Mouse (Mus musculus): Measurements from ENCODE around the gene Gpr161.
"Not testable (repeated sequence)": the region's sequence is repeated elsewhere in the genome, so short reads cannot be mapped to it uniquely, and the experiment has no call there.

Gpr161 gene

GRCm38 (mm10) chr1:165316361-165316760 lies 20.8 kb downstream of the Gpr161 start:
- DNase-seq (ENCODE audit: low spot score) = no peak

DNA sequence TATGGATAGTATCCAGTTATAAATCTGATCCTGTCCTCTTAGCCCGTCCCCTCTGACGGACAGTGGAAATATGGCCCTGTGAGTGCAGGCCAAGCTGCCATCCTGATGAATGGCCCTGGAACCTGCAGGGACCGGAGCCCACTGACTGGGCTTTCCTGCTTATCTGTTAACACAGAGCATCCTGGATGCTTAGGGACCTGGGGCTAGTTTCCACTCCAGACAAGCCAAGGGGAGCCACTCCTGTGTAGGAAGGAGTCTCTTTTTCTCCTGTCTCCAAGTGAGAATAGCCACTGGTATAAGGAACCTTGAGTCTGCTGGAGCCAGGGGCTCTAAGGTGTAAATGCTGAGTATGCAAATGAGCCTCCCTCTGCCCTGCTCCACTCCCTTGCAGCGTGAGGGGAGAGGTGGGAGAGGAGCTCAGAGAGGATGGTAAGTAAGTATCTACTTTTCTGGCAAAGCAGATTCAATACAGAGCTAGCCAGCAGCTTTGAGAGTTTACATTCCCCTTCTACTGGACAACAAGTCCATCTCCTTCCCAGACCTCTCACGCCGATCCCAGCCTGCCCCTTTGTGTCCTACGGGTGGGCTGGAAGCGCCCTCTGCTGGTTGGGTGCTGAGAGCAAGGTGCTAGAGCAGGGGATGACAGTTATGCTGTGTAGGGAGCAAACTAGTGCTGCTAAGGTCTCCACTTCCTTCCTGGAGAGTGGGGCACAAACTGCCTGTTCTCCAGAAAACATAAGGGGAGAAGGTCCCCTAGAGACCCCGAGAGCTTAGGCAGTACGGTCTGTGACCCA lies 24.7 kb downstream of the Gpr161 start:
- DNase-seq (ENCODE audit: low spot score) = peak; percentile 84

GRCm38 (mm10) chr1:165321393-165321861 lies 25.8 kb downstream of the Gpr161 start:
- DNase-seq (ENCODE audit: low spot score) = no peak

DNA sequence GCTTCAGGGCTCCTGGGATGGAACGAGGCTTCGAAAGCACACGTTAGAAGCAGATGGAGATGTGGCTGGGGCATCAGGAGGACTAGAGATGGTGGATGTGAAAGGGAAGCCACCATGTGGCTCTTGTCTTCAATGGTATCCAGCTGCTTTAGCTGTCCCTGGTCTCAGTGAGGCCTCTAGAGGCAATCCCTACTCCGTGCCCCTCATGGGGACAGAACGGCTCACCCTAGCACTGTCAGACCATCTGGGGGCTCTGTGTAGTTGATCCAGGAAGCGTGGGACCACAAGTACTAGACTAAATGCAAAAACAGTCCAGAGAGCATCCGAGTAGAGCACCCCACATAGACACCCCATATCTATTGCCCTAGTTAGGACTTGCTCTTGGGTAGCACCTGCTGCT lies 26.3 kb downstream of the Gpr161 start:
- DNase-seq (ENCODE audit: low spot score) = no peak

GRCm38 (mm10) chr1:165322934-165323333 lies 27.3 kb downstream of the Gpr161 start:
- no peak for DNase-seq (ENCODE audit: low spot score)

- no peak for DNase-seq (ENCODE audit: low spot score)
Measured at GRCm38 (mm10) chr1:165327370-165327769, 31.8 kb downstream of the Gpr161 start.

DNA sequence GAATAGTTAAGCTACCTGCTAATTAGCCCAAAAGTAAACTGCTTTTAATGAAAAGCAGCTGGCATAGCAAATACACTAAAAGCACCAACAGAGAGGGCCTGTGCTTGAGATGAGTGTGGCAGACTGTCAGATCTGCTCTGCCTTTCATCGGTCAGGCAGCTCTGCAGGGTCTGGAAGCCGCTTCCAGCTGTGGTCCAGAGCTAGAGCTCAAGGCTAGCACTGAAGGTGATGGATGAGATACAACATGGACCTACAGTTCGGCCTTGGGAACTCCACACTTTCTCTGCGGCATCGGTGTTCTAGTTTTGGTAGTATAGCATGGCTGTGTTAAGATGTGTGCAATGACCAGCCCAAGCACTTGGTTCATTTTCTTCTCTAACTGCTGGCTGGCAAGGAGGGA lies 32.2 kb downstream of the Gpr161 start:
- DNase-seq (ENCODE audit: low spot score) = no peak

DNA sequence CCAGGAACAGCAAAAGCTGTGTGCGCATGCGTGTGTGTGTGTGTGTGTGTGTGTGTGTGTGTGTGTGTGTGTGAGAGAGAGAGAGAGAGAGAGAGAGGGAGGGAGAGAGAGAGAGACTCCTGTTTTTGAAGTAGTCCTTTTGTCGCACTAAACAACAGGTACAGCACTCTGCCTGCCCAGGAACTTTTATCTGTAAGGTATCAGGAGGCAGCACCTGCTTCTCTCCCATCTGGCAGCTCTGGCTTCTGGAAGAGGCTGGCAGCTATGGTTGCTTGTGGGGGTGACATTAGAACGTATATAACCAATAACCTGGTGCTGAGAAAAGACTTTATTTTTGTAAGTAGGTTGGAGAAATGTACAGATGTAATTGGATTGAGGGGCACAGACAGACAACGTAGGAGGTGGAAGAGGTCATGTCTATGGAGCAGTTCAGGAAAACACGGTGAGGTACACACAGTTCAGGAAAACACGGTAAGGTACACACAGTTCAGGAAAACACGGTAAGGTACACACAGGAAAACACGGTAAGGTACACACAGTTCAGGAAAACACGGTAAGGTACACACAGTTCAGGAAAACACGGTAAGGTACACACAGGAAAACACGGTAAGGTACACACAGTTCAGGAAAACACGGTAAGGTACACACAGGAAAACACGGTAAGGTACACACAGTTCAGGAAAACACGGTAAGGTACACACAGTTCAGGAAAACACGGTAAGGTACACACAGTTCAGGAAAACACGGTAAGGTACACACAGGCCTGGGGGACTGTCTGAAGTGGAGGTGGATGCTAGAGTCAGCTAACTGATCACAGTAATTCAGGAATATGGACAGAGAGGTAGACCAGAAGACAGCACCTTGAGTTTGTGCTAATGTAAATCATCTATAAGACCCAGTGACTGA lies 33.0 kb downstream of the Gpr161 start:
- not testable (repeated sequence) for DNase-seq (ENCODE audit: low spot score)

DNA sequence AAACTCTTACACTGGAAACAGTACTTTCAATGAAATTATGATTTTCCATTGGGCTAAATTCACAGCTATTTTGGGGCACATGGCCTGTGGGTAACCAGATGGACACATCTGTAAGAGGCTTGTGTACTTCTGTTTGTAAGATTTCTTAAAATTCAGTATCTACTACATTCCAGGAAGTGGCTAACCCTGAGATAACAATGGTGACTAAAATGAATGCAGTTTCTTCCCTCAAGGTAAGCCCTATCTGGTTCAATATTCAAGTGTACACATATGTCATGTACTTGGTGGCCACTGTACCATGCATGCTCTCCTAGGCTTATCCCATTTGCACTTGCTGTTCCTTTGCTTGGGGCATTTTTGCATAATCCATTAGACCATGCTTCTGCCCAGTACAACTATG lies 35.3 kb downstream of the Gpr161 start:
- DNase-seq (ENCODE audit: low spot score) = no peak

GRCm38 (mm10) chr1:165332797-165333196 lies 37.2 kb downstream of the Gpr161 start:
- DNase-seq (ENCODE audit: low spot score) = no peak

DNA sequence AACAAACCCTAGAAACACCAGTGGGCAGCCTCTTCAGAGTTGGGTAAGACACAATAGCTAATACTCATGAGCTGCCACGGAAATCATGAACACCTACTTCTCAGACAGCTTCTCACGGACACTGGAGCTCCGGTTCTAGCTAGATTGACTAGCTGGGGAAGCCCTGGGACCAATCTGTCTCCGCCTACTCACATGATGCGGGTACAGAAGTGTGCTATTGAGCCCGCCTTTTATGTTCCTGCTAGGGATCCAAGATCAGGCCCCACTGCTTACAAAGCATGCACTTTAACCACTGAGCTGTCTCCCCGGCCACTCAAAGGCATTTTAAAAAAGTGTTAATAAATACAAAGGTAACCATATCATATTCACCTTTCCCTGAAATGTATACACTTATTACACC lies 46.5 kb downstream of the Gpr161 start:
- DNase-seq (ENCODE audit: low spot score) = no peak

DNA sequence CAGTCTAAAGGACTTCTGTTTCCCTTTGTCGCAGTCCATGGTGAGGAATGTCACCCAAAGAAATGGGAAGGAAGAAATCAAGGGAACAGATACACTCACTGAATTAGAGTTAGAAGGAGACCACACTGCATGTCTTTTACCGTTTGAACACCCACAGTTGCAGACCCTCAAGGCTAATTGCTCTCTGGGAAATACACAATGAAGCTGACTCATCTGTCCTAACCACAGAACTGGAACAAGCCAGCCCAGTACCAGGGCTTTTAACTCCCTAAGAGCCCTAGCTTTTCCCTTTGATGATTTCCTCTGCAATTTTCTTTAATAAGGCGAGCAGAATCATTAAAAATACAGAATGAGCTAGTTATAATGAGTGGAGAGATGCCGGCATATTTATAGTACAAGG lies 48.9 kb downstream of the Gpr161 start:
- DNase-seq (ENCODE audit: low spot score) = no peak

DNA sequence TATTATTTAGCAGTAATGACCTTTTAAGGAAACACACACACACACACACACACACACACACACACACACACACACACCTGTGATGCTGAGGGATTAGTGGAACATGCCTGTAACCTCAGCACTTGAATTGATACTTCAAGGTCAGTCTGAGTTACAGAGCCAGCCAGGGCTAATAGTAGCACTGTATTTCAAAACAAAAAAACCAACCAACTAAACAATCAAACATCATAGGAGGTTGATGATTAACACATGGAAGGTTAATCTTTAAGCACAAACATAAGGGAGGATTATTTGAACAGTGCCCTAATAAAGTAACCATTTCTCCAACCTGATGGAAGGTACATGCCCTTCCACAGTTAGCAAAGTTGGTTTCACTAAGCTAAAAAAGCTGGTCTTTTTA lies 53.0 kb downstream of the Gpr161 start:
- no peak for DNase-seq (ENCODE audit: low spot score)

DNA sequence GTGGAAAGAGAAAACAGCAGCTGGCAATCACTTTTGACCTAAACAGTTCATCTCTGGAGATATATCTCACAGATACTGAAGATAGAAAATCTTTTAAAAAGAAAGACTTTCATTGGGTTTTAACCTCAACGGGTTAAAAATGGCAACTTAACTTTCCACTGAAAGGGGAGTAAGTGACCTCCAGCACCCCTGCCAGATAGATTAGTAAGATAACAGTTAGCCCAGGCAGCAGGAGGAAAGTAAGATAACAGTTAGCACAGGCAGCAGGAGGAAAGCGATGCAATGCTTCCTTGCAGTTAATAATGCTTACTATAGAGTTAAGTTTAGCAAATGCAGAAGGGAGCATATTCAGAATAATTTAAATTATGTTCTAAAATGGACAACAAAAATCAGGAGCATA lies 60.8 kb downstream of the Gpr161 start:
- DNase-seq (ENCODE audit: low spot score) = no peak

DNA sequence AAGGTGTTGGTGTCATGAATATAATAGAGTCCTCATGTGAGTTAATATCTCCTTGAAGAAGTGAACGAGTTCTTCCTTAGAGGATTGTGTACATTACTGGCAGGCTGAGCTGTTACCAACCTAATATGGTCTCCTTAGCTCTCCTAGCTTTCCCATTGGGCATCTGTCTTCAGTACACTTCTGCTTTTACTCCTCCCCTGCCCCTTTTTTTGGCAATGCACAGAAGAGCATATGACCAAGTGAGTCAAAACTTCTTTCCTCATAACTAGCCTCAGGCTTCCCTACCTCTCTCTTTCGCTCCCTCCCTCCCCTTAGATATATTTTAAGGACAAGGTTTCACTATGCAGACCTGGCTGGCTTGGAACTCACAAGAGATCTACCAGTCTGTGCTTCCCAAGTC lies 67.7 kb downstream of the Gpr161 start:
- no peak for DNase-seq (ENCODE audit: low spot score)

DNA sequence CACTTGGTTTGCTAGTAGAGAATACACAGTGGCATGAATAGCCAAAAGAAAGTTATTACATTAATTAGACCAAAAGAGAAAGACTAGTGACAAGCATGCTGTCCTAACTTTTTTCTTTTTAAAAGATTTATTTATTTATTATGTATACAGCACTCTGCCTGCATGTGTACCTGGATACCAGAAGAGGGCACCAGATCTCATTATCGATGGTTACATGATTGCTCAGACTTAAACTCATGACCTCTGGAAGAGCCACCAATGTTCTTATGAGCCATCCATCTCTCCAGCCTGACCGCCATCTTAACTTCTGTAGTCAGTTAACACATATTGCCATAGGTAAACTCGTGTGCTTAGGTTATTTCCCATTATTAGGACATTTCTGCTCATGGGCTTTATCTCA lies 69.5 kb downstream of the Gpr161 start:
- DNase-seq (ENCODE audit: low spot score) = no peak

- DNase-seq (ENCODE audit: low spot score) = no peak
Measured at GRCm38 (mm10) chr1:165370990-165371389, 75.4 kb downstream of the Gpr161 start.

DNA sequence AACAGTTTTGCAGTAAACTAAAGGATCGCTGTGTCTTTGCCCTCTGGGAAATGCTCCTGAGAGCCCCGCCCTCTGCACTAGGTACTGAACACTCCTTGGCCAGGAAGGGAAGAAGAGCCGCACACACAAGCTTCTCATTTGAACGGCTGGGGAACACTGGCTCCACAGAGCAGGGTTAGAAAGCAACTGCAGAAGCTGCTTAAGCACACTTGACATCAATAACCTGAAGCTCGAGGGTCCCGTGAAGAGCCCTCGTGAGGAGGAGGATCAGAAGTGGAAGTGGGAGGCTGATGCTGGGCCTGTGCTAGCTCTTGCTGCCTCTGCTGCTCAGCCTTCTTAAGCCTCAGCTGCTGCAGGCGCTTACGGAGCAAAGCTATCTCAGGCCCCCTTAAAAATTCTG lies 78.2 kb downstream of the Gpr161 start:
- DNase-seq (ENCODE audit: low spot score) = no peak

Measured in urinary bladder, postnatal 25 days (tissue).